Mouse (Mus musculus): ENCODE data around the gene Wwp2.

Gene Wwp2

DNA sequence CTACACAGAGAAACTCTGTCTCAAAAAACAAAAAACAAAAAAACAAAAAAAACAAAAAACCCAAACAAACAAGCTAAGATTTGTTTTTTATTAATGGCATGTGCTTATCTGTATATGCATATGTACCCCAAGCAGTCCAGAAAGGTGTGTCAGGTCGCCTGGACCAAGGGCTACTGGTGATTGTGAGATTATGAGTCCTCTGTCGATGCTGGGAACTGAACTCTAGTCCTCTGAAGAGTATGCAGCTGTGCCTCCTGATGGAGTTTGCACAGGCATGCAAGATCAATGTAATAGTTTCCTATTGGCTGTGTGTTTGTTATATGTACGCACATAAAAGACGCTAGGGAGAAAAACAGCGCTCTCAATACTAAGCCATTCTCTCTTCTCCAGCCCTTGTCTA is 74.0 kb downstream of the Wwp2 start:
- DNase-seq (ENCODE audit: low read depth, low spot score), result no peak

DNA sequence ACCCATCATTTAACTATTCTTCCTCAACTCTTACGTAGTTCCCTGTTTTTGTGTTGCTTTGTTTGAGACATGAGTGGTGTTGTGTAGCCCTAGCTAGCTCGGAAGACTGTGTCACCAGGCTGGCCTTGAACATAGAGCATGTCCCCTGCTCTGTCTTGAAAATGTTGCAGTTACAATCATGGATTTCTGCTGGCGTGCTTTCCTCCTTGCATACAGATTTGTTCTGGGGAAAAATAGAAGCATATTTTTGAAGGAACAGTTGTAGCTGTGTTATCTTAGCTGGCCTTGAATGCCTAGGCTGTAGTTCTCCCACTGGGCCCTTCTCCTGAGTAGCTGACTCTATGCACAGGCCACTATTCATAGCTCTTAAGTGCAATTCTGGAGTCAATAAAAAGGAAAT is 74.6 kb downstream of the Wwp2 start:
- DNase-seq (ENCODE audit: low read depth, low spot score), result no peak

DNA sequence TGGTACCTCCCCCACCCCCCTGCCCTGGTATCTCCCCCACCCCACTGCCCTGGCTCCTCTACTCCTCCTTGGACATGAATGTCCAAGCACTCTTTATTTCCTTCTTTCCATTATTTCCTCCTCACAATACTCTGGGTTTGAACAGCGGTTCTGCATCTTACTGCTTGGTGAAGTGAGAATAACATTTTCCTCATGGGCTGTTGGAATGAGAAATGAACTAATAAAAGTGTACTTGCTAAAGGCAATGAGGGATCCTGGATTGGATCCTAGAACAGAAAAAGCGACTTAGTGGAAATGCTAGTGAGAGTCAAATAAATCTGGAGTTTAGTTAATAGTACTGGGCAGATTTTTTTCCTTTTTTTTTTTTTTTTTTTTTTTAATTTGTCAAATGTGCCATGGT is 77.1 kb downstream of the Wwp2 start:
- DNase-seq (ENCODE audit: low read depth, low spot score), result no peak

DNA sequence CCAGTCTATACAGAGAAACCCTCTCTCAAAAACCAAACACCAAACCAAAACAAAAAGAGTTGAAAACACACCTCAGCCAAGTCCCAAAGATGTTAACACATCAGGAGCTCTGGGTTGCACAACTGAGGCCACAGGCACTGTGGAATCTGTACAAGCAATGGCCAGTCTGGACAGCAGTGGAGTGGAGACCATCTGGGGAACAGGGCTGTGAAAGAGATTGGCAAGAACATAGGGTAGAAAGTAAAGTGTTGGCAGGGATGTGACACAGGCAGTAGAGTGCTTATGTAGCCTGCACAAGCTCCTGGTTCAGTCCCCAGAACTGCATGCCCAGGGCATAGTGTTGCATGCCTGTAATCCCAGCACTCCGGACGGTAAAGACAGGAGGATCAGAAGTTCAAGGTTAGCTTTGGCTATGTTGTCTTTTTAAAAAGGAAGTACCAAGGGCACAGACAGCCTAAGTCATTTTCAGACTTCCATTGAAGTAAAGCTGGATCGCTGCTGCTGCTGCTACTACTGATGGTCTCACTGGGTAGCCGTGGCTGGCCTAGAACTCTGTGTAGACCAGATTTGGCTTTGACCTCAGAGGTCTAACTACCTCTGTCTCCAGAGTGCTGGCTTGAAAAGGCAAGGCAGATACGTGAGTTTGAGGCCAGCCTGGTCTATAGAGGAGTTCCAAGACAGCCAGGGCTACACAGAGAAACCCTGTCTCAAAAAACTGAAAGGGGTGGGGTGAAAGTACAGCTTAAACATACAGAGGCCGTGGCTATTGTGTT is 79.0 kb downstream of the Wwp2 start:
- DNase-seq (ENCODE audit: low read depth, low spot score), result no peak

DNA sequence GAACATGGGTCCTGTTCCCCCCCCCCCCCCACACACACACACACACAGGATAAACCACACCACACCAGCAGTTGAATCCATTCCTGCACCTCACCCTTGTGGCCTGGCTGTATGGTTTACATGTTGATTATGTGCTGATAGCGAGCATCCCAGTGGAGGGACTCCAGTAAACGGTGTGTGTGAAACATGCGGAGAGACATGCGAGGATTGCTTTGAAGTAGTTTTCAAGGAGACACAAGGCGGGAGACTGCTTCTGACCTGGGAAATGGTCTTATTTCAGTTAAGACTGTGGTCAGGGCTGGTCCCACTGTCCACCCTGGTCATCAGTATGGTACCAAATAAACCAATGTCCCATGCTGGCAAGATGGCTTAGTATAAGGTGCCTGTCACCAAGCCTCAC is 82.6 kb downstream of the Wwp2 start:
- DNase-seq (ENCODE audit: low read depth, low spot score), result no peak

DNA sequence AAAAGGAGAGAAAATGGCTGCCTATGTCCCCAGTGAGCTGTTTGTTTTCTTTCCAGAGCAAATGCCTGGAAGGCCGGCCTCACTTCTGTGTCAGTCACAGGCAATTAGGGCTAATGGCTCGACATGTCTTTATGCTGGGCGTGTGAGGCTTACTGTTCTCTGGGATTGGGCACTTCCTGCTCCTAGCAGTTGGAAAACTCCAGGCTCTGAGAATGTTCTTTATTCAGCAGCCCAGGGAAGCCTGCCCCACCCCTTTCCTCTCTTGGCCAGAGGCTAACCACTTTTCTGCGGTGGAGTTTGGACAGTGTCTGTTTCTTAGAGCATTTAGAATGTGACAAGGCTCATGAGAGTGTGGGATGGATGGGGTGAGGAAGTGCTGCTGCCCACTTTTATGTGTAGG is 83.7 kb downstream of the Wwp2 start:
- peak; percentile 41 for DNase-seq (ENCODE audit: low read depth, low spot score)

DNA sequence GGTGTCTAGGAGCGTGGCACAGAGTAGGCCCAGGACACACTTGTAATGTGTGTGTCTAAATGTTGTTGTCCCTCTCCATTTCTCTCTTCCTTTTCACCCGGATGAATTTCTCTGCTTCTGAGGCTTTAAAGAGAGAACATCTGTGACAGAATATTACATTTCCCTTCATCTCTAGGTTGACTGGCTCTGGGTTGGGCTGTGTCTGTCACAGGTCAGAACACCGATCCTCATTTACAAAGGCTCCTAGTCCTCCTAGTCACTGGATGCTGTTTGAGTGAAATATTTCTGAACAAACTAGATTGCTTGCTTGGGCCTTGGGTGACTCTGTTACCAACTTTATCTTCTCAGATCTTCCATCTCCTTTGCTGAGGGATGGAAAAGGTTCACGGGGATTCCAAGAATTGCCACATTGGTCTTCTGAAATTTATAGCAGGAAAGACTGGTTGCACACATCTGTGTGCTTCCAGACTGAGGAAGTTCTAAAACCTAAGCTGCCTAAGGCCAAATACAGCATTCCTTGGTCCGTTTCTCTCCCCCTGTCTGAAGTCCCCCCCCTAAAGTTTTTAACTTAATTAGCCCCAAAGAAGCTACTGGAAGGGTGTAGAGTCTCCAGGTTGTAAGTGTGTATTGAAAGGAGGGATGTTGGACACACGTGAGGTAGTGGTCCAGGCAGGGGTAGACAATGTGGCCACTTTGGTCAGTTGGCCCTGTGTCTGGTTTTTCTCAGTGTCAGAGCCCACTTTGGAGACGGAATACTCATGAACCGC is 85.8 kb downstream of the Wwp2 start:
- no peak for DNase-seq (ENCODE audit: low read depth, low spot score)

DNA sequence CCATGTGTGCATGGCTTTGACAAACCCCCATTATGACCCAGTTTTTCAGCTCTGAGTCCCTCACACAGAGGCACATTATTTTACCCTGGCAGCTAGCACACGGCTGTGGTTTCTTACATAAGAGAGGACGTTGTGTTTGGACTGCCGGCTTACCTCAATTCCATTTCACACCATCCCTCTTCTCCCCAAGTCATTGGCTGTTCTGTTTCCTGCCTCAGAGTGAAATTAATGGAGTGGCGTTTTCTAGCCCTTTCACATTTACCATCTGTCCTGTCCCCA is 86.3 kb downstream of the Wwp2 start:
- no peak for DNase-seq (ENCODE audit: low read depth, low spot score)

DNA sequence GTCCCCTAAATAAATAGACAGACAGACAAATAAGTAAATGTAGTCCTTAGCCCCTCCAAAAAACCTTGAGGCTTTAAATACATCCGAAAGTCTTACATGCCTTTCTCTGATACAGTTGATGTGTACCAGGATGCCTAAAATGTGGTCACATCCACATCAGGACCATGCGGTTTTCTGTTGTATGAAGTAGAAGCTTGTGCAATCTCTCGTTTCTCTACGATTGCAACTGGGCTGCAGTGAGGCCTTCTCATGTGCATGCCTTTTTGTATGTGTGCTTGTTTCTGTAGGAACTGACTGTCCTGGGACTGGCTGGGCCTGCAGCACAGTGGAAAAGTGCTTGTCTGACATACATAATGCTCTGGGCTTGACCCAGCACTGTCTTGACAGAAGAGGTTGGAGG is 88.4 kb downstream of the Wwp2 start:
- no peak for DNase-seq (ENCODE audit: low read depth, low spot score)

DNA sequence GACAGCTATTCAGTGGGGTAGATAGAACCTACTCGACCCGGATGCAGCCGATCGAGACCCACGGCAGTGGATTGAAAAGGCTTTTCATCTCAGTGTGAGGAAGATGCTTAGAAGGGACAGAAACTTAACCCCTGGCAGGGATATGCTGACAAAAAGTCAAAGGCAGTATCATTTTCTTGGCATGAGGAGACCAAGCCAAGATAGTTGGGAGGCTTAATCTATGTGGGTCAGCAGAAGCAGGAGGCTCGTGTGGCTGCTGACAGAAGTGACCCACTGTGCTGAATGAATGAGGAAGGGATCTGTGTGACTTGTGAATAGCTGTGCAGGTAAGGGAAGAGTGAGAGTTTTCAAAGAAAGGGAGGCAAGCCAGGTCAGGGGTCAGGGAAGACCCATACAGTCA is 92.6 kb downstream of the Wwp2 start:
- DNase-seq (ENCODE audit: low read depth, low spot score), result no peak

DNA sequence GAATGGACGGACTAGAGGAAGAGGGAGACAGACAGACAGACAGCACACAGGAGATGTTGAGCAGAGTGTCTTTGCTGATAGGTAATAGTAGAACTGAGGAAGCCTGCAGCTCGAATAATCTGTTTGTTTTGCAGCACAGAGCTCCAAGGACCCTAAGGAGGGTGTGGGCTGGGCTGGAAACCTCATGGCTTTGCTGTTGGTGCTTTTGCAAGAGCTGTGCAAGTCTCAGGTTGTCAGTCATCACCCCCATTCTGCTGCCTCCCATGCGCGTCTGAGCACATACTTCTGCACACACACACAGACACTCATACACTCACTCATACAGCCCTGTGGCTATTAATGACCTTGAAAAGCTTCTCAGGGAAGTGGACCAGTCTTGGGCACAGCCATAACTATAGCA is 101.3 kb downstream of the Wwp2 start:
- DNase-seq (ENCODE audit: low read depth, low spot score), result no peak

DNA sequence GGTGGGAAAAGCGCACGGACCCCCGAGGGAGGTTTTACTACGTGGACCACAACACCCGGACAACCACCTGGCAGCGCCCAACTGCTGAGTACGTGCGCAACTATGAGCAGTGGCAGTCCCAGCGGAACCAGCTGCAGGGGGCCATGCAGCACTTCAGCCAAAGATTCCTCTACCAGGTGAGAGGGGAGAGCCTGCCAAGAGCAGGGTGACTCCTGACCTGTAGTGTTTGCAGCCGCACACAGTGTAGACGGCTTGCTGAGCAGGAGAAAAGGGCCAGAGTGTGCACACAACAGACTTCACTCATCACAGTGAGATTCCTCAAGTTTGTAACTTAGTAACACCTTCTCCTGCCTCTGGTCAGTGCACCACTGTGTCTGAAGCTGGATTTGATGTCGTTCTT is 104.5 kb downstream of the Wwp2 start:
- no peak for DNase-seq (ENCODE audit: low read depth, low spot score)

DNA sequence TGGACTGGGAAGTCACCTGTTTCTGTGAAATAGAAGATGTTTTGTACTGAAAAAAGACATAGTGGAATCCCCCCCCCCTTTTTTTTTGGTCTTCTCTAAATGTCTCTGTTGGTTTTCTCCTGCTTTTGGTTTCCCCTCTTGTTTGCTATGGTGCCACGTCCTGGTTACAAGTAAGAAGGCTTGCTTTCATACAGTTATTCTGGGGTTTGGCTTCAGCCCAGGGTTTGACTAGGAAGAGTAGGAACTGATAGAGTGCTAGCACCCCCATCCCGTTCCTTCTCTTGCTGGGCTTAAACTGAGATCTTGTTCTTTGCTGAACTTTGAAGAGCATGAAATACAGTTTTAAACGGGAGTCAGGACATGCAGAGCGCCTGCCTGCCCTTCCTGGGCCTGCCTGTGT is 105.2 kb downstream of the Wwp2 start:
- no peak for DNase-seq (ENCODE audit: low read depth, low spot score)

DNA sequence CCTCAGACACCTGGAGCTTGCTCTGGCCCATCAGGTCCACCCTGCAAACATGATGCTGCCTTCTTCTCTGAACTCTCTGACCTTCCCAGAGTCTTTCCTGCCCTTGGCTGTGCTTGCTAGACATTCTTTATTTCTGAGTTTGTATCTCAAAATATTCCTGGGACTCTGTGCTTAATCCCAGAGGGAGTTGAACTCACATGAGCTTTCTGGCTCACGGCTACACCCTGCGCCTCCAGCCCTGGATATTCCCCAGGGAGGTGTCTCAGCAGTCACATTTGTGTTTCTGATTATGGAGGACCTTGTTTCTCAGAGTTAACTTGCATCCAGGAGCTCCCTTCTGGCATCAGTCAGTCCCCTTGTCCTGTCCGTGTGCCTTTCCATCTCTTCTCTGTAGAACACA is 106.0 kb downstream of the Wwp2 start:
- no peak for DNase-seq (ENCODE audit: low read depth, low spot score)

DNA sequence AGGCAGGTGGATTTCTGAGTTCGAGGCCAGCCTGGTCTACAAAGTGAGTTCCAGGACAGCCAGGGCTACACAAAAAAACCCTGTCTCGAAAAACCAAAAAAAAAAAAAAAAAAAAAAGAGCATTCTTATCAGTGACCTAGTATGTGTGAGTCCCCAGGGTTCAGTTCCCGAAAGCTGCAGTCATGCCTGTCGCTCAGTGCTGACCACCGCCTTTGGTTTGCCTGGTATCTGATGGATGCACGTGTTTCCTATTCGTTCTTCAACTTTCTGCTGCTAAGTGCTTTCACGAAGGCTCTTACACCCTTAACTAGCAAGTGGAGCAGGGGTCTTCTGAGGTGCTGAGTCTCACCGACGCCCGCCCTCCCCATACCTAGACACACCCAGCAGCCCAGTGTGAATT is 107.5 kb downstream of the Wwp2 start:
- no peak for DNase-seq (ENCODE audit: low read depth, low spot score)

DNA sequence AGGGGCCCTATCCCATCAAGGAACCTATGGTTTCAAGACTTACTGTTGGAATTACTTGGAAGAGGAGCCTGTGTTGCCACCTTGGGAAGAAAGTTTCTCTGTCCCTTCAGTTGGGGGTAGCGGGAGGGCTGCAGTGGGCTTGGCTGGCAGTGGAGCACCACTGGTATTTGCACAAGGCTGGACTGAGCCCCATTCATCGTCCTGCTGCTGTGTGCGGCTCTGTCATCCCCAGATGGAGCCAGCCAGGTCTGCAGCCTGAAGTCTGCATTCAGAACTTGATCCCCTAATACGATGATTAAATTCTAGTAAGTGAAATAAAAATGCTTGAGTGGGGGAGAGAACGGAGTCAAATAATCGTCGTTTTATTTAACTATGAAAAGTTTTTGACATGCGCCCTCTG is 108.0 kb downstream of the Wwp2 start:
- no peak for DNase-seq (ENCODE audit: low read depth, low spot score)

DNA sequence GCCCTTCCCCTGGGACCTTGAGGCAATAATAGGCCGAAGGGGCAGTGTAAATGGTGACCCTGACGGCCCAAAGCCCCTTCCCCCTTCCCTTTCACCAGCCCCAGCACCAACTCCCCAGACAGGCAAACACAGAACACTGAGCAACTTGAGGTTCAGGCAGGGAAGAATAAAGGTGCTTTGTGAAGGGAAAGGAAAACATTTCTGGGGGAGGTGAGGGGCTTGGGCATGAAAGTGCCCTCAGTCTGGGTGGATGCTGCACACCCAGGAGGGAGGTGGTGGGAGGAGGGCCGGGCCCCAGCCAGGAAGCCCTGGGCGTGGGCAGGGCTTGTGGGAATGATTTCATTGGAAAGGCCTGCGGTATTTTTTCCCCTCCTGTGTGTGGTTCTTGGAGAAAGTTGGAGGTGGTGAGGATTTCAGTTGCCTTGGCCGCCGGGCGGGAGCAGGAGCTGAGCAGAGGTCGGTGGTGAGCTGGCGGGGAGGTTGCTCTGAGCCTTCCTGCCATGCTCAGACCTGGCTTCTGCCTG is 108.5 kb downstream of the Wwp2 start:
- DNase-seq (ENCODE audit: low read depth, low spot score), result peak; percentile 66

DNA sequence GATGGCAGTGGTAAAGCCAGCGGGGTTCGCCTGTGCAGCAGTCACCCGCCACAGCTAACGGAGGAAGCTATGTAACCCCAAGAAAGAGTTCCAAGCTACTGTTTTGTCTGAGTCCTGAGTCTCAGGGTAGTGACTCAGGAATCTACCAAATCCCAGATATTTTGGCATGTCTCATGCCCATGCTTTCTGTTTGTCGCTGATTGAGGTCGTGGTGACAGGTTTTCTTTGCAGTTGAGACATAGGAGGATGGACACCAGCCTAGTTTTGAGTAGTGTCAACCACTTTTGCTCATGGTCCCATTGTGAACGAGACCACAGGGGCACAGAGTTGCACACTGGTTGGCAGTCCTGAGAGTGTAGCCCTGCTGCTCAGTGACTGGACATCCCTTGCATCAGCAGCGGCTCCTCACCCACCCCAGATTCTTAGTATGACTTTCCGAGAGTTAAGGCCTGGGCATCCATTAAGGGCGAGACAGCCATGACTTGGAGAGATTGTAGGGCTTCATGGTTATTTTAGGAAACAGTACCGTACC is 109.5 kb downstream of the Wwp2 start:
- DNase-seq (ENCODE audit: low read depth, low spot score), result no peak

DNA sequence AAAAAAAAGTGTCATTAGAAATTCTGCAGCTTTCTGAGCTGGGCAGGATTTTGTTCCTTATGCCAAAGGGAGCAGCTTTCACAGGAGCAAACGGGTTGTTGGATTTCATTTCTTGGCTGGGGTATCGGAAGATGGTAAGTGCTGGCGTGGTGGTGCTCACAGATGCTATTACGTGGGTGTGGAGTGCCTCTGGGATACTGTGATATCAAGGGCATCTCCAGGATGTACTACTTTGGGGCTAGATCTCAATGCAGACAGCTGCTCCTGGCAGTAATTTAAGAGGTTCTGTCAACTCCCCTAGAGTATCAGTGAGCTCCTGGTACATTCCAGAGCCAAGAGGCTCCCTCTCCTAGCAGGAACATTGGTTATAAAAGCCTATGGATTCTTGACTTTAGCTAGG is 110.0 kb downstream of the Wwp2 start:
- no peak for DNase-seq (ENCODE audit: low read depth, low spot score)

DNA sequence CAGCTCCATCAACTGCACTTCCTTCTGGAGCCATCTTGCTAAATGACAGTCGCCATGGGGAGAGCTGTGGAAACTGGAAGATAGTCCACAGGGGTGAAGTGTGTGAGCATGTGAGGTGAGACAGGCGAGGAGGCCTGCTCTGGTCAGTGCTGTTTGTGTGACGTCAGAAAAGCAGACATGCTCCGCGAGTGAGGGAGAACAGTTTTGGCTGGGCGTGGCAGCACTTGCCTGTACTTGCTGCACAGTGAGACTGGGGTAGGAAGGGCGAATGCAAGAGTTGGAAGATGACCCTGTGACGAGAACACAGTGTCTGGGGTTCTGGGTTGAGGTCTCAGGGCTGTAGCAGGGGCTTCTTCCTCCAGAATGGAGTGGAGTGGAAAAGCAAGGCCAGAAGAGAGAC is 110.7 kb downstream of the Wwp2 start:
- no peak for DNase-seq (ENCODE audit: low read depth, low spot score)

DNA sequence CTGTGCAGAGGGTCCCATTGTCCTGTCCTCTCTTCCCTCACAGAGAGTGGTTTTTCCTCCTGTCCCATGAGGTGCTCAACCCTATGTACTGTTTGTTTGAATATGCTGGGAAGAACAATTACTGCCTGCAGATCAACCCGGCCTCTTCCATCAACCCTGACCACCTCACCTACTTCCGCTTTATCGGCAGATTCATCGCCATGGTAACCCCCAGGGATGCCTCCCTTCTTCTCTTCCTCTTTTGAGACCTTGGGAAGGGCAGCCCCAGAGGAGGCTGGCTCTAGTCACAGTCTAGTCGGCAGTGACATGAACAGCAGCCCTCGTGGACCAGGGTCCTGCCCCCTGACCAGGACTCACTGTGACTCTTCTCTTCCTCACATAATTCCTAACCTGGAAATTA is 116.1 kb downstream of the Wwp2 start:
- DNase-seq (ENCODE audit: low read depth, low spot score), result no peak

DNA sequence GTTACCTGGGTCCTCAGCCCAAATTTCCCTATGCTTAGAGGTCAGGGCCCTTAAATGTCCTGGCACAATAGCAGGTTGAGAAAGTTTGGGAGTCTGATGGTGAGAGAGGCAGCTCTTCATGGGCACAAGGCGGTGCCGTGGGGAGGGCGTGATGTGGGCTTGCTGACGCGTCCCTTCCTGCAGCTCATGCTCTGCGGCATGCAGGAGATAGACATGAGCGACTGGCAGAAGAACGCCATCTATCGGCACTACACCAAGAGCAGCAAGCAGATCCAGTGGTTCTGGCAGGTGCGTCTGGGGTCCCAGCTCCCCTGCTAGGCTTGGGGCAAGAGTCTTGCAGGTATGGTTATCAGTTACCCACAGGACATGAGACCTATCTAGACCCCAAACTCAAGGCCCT is 119.1 kb downstream of the Wwp2 start:
- DNase-seq (ENCODE audit: low read depth, low spot score), result no peak

DNA sequence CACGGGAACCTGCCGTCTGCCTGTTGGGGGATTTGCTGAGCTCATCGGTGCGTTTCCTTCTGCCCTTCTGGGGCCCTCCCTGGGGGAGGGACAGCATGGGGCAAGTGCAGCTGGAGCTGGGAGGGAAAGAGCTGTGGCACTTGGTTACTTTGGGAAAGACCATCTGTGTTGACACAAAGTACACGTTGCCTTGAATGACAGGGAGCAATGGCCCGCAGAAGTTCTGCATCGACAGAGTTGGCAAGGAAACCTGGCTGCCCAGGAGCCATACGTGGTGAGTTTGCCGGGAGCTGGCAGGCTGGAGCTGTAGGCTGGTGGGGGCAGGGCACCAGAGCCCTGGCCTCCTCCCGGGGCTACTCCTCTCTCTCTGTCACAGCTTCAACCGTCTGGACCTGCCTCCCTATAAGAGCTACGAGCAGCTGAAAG is 120.4 kb downstream of the Wwp2 start:
- peak; percentile 25 for DNase-seq (ENCODE audit: low read depth, low spot score)

Measured in mesoderm, embryonic 11.5 days (tissue).